ENCODE assay signal across 13 mouse cellular contexts in genomic region chr7:30204380-30204779, GRCm38 (mm10). TPM values are rescaled to one million over a fixed set of nuclear protein-coding genes. Genes with fewer than 3 reads are reported as not detected.
DNase-seq lines count a peak whose midpoint lies in the region; ATAC-seq and TF ChIP-seq lines count a peak whose summit lies in the region.
"Had no signal": no experiment of that assay in that cellular context is flagged by ENCODE, and none has a peak within 500 bp of the region (broad histone marks: within the 10 kb centered on the region; RNA-seq: fewer than 3 reads in every experiment).

No protein-coding gene starts in this region.

- H3K4me3 ChIP-seq in hindbrain, embryonic 11.5 days (ENCODE audit: low read depth, low read length) = no peak overlapping the region
- H3K4me3 ChIP-seq in hindbrain, embryonic 10.5 days = no peak overlapping the region
- no peak overlapping the region for H3K4me3 ChIP-seq in ES-Bruce4 (ENCODE audit: low read depth, low read length)
- H3K4me3 ChIP-seq in liver, embryonic 14.5 days (ENCODE audit: insufficient read depth in 1 of 2, low read depth in 2 of 2, low read length in 2 of 2) = no peak overlapping the region
- H3K4me3 ChIP-seq in embryonic facial prominence, embryonic 10.5 days = no peak overlapping the region
- H3K4me3 ChIP-seq: hindbrain, embryonic 15.5 days had no signal

- H3K4me1 ChIP-seq in hindbrain, embryonic 11.5 days (replicated peaks; ENCODE audit: control insufficient read depth, insufficient read depth, low read length) = no peaks in the 10 kb centered on the region
- peaks cover 10% of the 10 kb centered on the region for H3K4me1 ChIP-seq in hindbrain, embryonic 10.5 days (replicated peaks)
- H3K4me1 ChIP-seq in ES-Bruce4 (ENCODE audit: control insufficient read depth, insufficient read depth, low read length) = peaks cover 7% of the 10 kb centered on the region
- peaks cover 0 to 6% of the 10 kb centered on the region in 2 experiments; a peak in 1 of 4 replicates for H3K4me1 ChIP-seq in liver, embryonic 14.5 days (replicated peaks; ENCODE audit: control insufficient read depth in 2 of 2, insufficient read depth in 2 of 2, low read length in 1 of 2)
- H3K4me1 ChIP-seq in embryonic facial prominence, embryonic 10.5 days = peaks cover 2% of the 10 kb centered on the region; the same call in 1 of the 2 replicates
- H3K4me1 ChIP-seq: hindbrain, embryonic 15.5 days had no signal

- no peaks in the 10 kb centered on the region for H3K36me3 ChIP-seq in hindbrain, embryonic 11.5 days (ENCODE audit: control insufficient read depth, insufficient read depth, low read length)
- H3K36me3 ChIP-seq in hindbrain, embryonic 10.5 days = no peaks in the 10 kb centered on the region
- no peaks in the 10 kb centered on the region for H3K36me3 ChIP-seq in ES-Bruce4 (ENCODE audit: control insufficient read depth, insufficient read depth, low read length, poor library complexity, severe bottlenecking)
- H3K36me3 ChIP-seq in liver, embryonic 14.5 days (replicated peaks; ENCODE audit: control insufficient read depth, insufficient read depth, low read depth) = no peaks in the 10 kb centered on the region
- no peaks in the 10 kb centered on the region for H3K36me3 ChIP-seq in embryonic facial prominence, embryonic 10.5 days (replicated peaks)
- H3K36me3 ChIP-seq: hindbrain, embryonic 15.5 days had no signal

- H3K9me3 ChIP-seq in hindbrain, embryonic 11.5 days (ENCODE audit: control insufficient read depth, low read length) = no peaks in the 10 kb centered on the region
- H3K9me3 ChIP-seq in hindbrain, embryonic 10.5 days = no peaks in the 10 kb centered on the region
- no peaks in the 10 kb centered on the region for H3K9me3 ChIP-seq in ES-Bruce4 (replicated peaks; ENCODE audit: control insufficient read depth, insufficient read depth, low read length, poor library complexity, severe bottlenecking)
- no peaks in the 10 kb centered on the region for H3K9me3 ChIP-seq in liver, embryonic 14.5 days (ENCODE audit: control insufficient read depth, low read length)
- no peaks in the 10 kb centered on the region for H3K9me3 ChIP-seq in embryonic facial prominence, embryonic 10.5 days
- H3K9me3 ChIP-seq: hindbrain, embryonic 15.5 days had no signal

- TF ChIP-seq POLR2A in ES-Bruce4 (IDR thresholded peaks at IDR 0.05; ENCODE audit: insufficient read depth, low read length) = no peak

- H3K27me3 ChIP-seq in hindbrain, embryonic 11.5 days (ENCODE audit: control insufficient read depth, insufficient read depth, low read length) = no peaks in the 10 kb centered on the region
- H3K27me3 ChIP-seq in hindbrain, embryonic 10.5 days (ENCODE audit: insufficient read depth, poor library complexity, severe bottlenecking) = no peaks in the 10 kb centered on the region
- H3K27me3 ChIP-seq in ES-Bruce4 (ENCODE audit: control insufficient read depth, insufficient read depth, low read length, poor library complexity, severe bottlenecking) = no peaks in the 10 kb centered on the region
- H3K27me3 ChIP-seq in liver, embryonic 14.5 days (ENCODE audit: control insufficient read depth, insufficient read depth, low read length) = no peaks in the 10 kb centered on the region
- no peaks in the 10 kb centered on the region for H3K27me3 ChIP-seq in embryonic facial prominence, embryonic 10.5 days (replicated peaks; ENCODE audit: low read depth, poor library complexity, severe bottlenecking)
- H3K27me3 ChIP-seq: hindbrain, embryonic 15.5 days had no signal

- H3K27ac ChIP-seq in hindbrain, embryonic 11.5 days (ENCODE audit: low read depth, low read length) = no peak overlapping the region
- no peak overlapping the region for H3K27ac ChIP-seq in hindbrain, embryonic 10.5 days
- H3K27ac ChIP-seq in ES-Bruce4 (ENCODE audit: insufficient read depth, low read length) = no peak overlapping the region
- no peak overlapping the region for H3K27ac ChIP-seq in liver, embryonic 14.5 days
- H3K27ac ChIP-seq in embryonic facial prominence, embryonic 10.5 days (replicated peaks) = no peak overlapping the region
- H3K27ac ChIP-seq: hindbrain, embryonic 15.5 days had no signal

- no peak for TF ChIP-seq CTCF in ES-Bruce4 (IDR thresholded peaks at IDR 0.05; ENCODE audit: low read depth, low read length)
- no peak for TF ChIP-seq CTCF in liver, embryonic 14.5 days (IDR thresholded peaks at IDR 0.05; ENCODE audit: low read depth)

- H3K4me2 ChIP-seq in hindbrain, embryonic 11.5 days (replicated peaks; ENCODE audit: low read depth, low read length) = no peak overlapping the region
- H3K4me2 ChIP-seq in liver, embryonic 14.5 days (ENCODE audit: low read depth) = 0 out of 2 replicates have a peak overlapping the region, but pooled peaks have one; percentile 13
- H3K4me2 ChIP-seq: hindbrain, embryonic 15.5 days had no signal

- peak; percentile 41 for DNase-seq in adrenal gland, postnatal 25 days
- no peak for DNase-seq in adrenal gland, adult 8-10 months
- peak; percentile 23 for DNase-seq in hindbrain, embryonic 11.5 days (ENCODE audit: low spot score)
- no peak for DNase-seq in hindbrain, embryonic 10.5 days (ENCODE audit: low spot score)
- no peak for DNase-seq in liver, embryonic 14.5 days (ENCODE audit: low read depth in 3 of 3, low spot score in 3 of 3)
- no peak for DNase-seq in kidney, postnatal 25 days
- no peak for DNase-seq in embryonic facial prominence, embryonic 10.5 days (ENCODE audit: low spot score)
- DNase-seq: cerebellum, postnatal 25 days; kidney, postnatal 36 days had no signal

- no peak for TF ChIP-seq EP300 in ES-Bruce4 (IDR thresholded peaks at IDR 0.05; ENCODE audit: insufficient read depth, low read depth, low read length)
- TF ChIP-seq EP300 in liver, embryonic 14.5 days (IDR thresholded peaks at IDR 0.05; ENCODE audit: low read depth) = no peak

- 32% methylated on average over 8 of the region's 8 CpGs for WGBS in hindbrain, embryonic 11.5 days
- 27% methylated on average over 8 of the region's 8 CpGs for WGBS in hindbrain, embryonic 10.5 days
- WGBS in liver, embryonic 14.5 days (ENCODE audit: insufficient replicate concordance) = 36% methylated on average over 8 of the region's 8 CpGs
- WGBS in embryonic facial prominence, embryonic 10.5 days = 51% methylated on average over 8 of the region's 8 CpGs

- H3K9ac ChIP-seq in hindbrain, embryonic 11.5 days (ENCODE audit: low read depth, low read length) = no peak overlapping the region
- H3K9ac ChIP-seq in ES-Bruce4 (ENCODE audit: low read depth, poor library complexity, severe bottlenecking) = peak overlapping the region; percentile 0; the same call in 1 of the 2 replicates
- H3K9ac ChIP-seq in liver, embryonic 14.5 days (replicated peaks) = no peak overlapping the region
- H3K9ac ChIP-seq: hindbrain, embryonic 15.5 days had no signal

- no peak for ATAC-seq in hindbrain, embryonic 11.5 days (ENCODE audit: low FRiP score)
- ATAC-seq in liver, embryonic 14.5 days (ENCODE audit: insufficient read depth) = no peak

RNA-seq across cellular contexts. Expression of gene Capns1, which starts 5.8 kb away (rescaled TPM):
- total RNA-seq in adrenal gland, postnatal 25 days (2021) = 624 and 670 TPM in 2 replicates
- 100 to 1,000 TPM; 562 to 740 (median 679) TPM for total RNA-seq in adrenal gland, adult 8-10 months (2022)
- 56.3 and 64.0 TPM in 2 replicates for polyA plus RNA-seq in hindbrain, embryonic 11.5 days (2014; fragmentation: Nextera tagmentation; extraction: Ambion mirVana)
- polyA plus RNA-seq in hindbrain, embryonic 10.5 days (2016; fragmentation: Nextera tagmentation; extraction: Ambion mirVana) = 65.1 and 72.5 TPM in 2 replicates
- polyA plus RNA-seq in ES-Bruce4 (2011; ENCODE audit: insufficient read depth, insufficient read length, low read depth, missing spikeins) = 359 and 396 TPM in 2 replicates
- polyA plus RNA-seq in liver, embryonic 14.5 days (2012; rRNA removed) = 122 and 167 TPM in 2 replicates
- 29.3 and 31.2 TPM in 2 replicates for polyA plus RNA-seq in liver, embryonic 14.5 days (2014; fragmentation: Nextera tagmentation; extraction: Ambion mirVana)
- 54.8 and 61.9 TPM in 2 replicates for polyA plus RNA-seq in embryonic facial prominence, embryonic 10.5 days (2016; fragmentation: Nextera tagmentation; extraction: Ambion mirVana)

RNA-seq across cellular contexts. Expression of gene Cox7a1, which starts 20.4 kb away (rescaled TPM):
- 288 and 306 TPM in 2 replicates for total RNA-seq in adrenal gland, postnatal 25 days (2021)
- 100 to 1,000 TPM in 3 of 4 experiments, 10 to 100 TPM in 1; 65.3 to 235 (median 137) TPM for total RNA-seq in adrenal gland, adult 8-10 months (2022)
- 4.3 and 4.5 TPM in 2 replicates for polyA plus RNA-seq in hindbrain, embryonic 11.5 days (2014; fragmentation: Nextera tagmentation; extraction: Ambion mirVana)
- polyA plus RNA-seq in hindbrain, embryonic 10.5 days (2016; fragmentation: Nextera tagmentation; extraction: Ambion mirVana) = 3.8 and 8.2 TPM in 2 replicates
- 21.7 and 21.8 TPM in 2 replicates for polyA plus RNA-seq in ES-Bruce4 (2011; ENCODE audit: insufficient read depth, insufficient read length, low read depth, missing spikeins)
- polyA plus RNA-seq in liver, embryonic 14.5 days (2012; rRNA removed) = 3.5 TPM in 2 replicates
- polyA plus RNA-seq in liver, embryonic 14.5 days (2014; fragmentation: Nextera tagmentation; extraction: Ambion mirVana) = 5.5 and 7.0 TPM in 2 replicates
- polyA plus RNA-seq in embryonic facial prominence, embryonic 10.5 days (2016; fragmentation: Nextera tagmentation; extraction: Ambion mirVana) = 2.5 and 4.2 TPM in 2 replicates

RNA-seq across cellular contexts. Expression of gene Polr2i, which starts 27.4 kb away (rescaled TPM):
- total RNA-seq in adrenal gland, postnatal 25 days (2021) = 63.2 and 71.6 TPM in 2 replicates
- total RNA-seq in adrenal gland, adult 8-10 months (2022) = 10 to 100 TPM; 62.8 to 93.8 (median 72.7) TPM
- 171 and 176 TPM in 2 replicates for polyA plus RNA-seq in hindbrain, embryonic 11.5 days (2014; fragmentation: Nextera tagmentation; extraction: Ambion mirVana)
- 167 and 177 TPM in 2 replicates for polyA plus RNA-seq in hindbrain, embryonic 10.5 days (2016; fragmentation: Nextera tagmentation; extraction: Ambion mirVana)
- 58.7 and 65.4 TPM in 2 replicates for polyA plus RNA-seq in ES-Bruce4 (2011; ENCODE audit: insufficient read depth, insufficient read length, low read depth, missing spikeins)
- polyA plus RNA-seq in liver, embryonic 14.5 days (2012; rRNA removed) = 71.8 and 72.4 TPM in 2 replicates
- polyA plus RNA-seq in liver, embryonic 14.5 days (2014; fragmentation: Nextera tagmentation; extraction: Ambion mirVana) = 59.2 and 61.1 TPM in 2 replicates
- polyA plus RNA-seq in embryonic facial prominence, embryonic 10.5 days (2016; fragmentation: Nextera tagmentation; extraction: Ambion mirVana) = 174 and 177 TPM in 2 replicates

RNA-seq across cellular contexts. Expression of gene Tbcb, which starts 27.7 kb away (rescaled TPM):
- 77.0 and 86.6 TPM in 2 replicates for total RNA-seq in adrenal gland, postnatal 25 days (2021)
- 100 to 1,000 TPM; 102 to 119 (median 108) TPM for total RNA-seq in adrenal gland, adult 8-10 months (2022)
- 278 and 293 TPM in 2 replicates for polyA plus RNA-seq in hindbrain, embryonic 11.5 days (2014; fragmentation: Nextera tagmentation; extraction: Ambion mirVana)
- 276 and 312 TPM in 2 replicates for polyA plus RNA-seq in hindbrain, embryonic 10.5 days (2016; fragmentation: Nextera tagmentation; extraction: Ambion mirVana)
- polyA plus RNA-seq in ES-Bruce4 (2011; ENCODE audit: insufficient read depth, insufficient read length, low read depth, missing spikeins) = 86.6 and 90.0 TPM in 2 replicates
- 13.1 and 24.4 TPM in 2 replicates for polyA plus RNA-seq in liver, embryonic 14.5 days (2012; rRNA removed)
- polyA plus RNA-seq in liver, embryonic 14.5 days (2014; fragmentation: Nextera tagmentation; extraction: Ambion mirVana) = 44.8 and 47.1 TPM in 2 replicates
- 270 and 275 TPM in 2 replicates for polyA plus RNA-seq in embryonic facial prominence, embryonic 10.5 days (2016; fragmentation: Nextera tagmentation; extraction: Ambion mirVana)

RNA-seq across cellular contexts. Expression of gene Ovol3, which starts 31.1 kb away (rescaled TPM):
- total RNA-seq in adrenal gland, postnatal 25 days (2021) = not detected in 2 replicates
- total RNA-seq in adrenal gland, adult 8-10 months (2022) = not detected
- polyA plus RNA-seq in hindbrain, embryonic 11.5 days (2014; fragmentation: Nextera tagmentation; extraction: Ambion mirVana) = not detected in 2 replicates
- not detected in 2 replicates for polyA plus RNA-seq in hindbrain, embryonic 10.5 days (2016; fragmentation: Nextera tagmentation; extraction: Ambion mirVana)
- not detected in 2 replicates for polyA plus RNA-seq in ES-Bruce4 (2011; ENCODE audit: insufficient read depth, insufficient read length, low read depth, missing spikeins)
- polyA plus RNA-seq in liver, embryonic 14.5 days (2012; rRNA removed) = not detected in 2 replicates
- polyA plus RNA-seq in liver, embryonic 14.5 days (2014; fragmentation: Nextera tagmentation; extraction: Ambion mirVana) = not detected in 2 replicates
- not detected in 2 replicates for polyA plus RNA-seq in embryonic facial prominence, embryonic 10.5 days (2016; fragmentation: Nextera tagmentation; extraction: Ambion mirVana)
- total RNA-seq: left cerebral cortex, adult 8-10 months had no signal
- polyA plus RNA-seq: hindbrain, embryonic 15.5 days; liver, embryonic 16.5 days had no signal

Comparison
In these comparisons a context has a peak if more than half of its experiments do, and no peak if none do; other contexts are left out.
1. DNase-seq: peak in adrenal gland, postnatal 25 days (single experiment) and hindbrain, embryonic 11.5 days (single experiment); none in adrenal gland, adult 8-10 months (single experiment), hindbrain, embryonic 10.5 days (single experiment), liver, embryonic 14.5 days (0 of 3), kidney, postnatal 25 days (0 of 2) and embryonic facial prominence, embryonic 10.5 days (single experiment).